Mouse (Mus musculus) layer of hippocampus, adult 8-10 months (tissue): ENCODE results near the gene Cdk14. TPM values are rescaled to one million over a fixed set of nuclear protein-coding genes. Genes with fewer than 3 reads are reported as not detected.

Experiments
- DNase-seq, 2 experiments: peaks; one replicate each; pipeline ENCODE4 v3.0.0; 2022; ENCODE audit warnings: low spot score in 2 of 2
- total RNA-seq, 4 experiments: library from RNA; stranded (reverse); gene quantifications; 2 replicates each; pipeline ENCODE4 v1.2.4; 2022

Cdk14 gene
- total RNA-seq, 4 experiments from 2014 or later = 243 to 267 (median 257) TPM

GRCm38 (mm10) chr5:5194562-5195221, 225.4 kb downstream of the Cdk14 start:
- DNase-seq = no peak

DNA sequence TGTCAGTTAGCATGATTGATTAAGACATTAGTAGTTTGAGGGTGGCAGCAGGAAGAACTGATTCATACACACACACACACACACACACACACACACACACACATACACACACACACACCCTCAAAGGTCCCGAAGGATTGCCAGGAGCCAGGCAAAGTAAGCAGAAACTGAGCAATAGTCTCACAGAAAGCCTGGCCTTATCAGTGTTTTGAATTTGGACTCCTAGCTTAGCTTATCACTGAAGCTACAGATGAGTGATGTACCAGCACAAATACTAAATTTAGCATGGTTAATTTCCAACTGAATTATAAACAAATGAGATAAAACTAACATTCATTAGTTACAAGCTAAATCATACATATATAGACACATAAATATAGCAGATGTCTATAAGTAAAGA, 230.5 kb downstream of the Cdk14 start:
- no peak for DNase-seq

- DNase-seq = no peak
These were observed 233.9 kb downstream of the Cdk14 start for GRCm38 (mm10) chr5:5185987-5186742.

DNA sequence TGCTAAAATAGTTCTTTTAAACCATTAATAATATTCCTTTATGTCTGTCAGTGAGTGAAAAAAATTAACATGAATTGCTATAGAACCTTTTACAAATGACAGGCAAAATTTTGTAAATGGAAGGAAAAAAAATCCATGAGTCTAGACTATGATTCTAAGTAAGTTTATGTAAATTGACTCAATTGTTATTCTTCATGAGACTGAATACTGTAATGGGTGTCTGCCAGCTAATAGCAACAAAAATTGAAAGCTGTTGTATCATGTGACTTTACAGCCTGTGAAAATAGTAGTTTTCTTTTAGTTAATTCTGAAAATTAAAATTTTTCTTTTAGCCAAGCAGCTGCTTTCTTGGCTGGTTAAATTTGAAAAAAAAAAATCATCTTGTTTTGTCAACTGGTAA, 234.6 kb downstream of the Cdk14 start:
- no peak for DNase-seq

DNA sequence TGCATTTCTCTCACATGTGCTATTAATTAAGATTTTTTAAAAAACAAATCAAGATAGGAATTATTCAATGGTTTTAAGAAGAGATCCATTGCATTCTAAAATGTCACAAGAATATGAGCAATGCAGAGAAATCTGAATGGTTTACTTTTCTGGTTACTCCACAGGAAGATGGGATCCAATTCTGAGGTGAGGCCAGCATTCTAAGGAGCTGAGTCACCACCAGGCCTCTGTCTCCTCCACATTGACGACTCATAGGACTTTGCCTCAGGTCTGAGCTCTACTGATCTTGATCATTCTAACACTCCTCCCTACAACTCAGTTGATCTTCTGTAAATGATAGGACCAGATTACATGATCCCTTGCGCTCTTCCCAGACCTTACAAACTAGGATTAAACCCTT, 239.4 kb downstream of the Cdk14 start:
- no peak for DNase-seq

DNA sequence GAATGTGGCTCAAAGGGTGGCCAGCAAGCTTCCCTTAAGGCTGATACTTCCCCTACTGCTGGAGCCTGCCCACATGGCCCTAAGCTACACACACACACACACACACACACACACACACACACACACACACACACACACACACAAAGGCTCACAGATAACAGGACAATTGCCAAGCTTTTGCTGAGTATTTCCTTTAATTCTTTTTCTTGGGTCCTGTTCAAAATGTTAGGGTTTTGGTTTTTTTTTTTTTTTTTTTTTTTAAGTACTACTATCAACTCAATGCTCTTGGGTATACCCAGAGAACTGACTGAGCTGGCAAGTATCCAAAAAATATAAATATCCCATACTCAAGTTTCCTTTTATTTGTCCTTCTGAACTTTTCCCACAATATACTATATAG, 239.8 kb downstream of the Cdk14 start:
- DNase-seq = no peak

GRCm38 (mm10) chr5:5176052-5176451, 244.1 kb downstream of the Cdk14 start:
- no peak for DNase-seq

GRCm38 (mm10) chr5:5175611-5176010, 244.5 kb downstream of the Cdk14 start:
- DNase-seq = no peak

- DNase-seq = no peak
These were observed 245.0 kb downstream of the Cdk14 start for GRCm38 (mm10) chr5:5175090-5175489.

DNA sequence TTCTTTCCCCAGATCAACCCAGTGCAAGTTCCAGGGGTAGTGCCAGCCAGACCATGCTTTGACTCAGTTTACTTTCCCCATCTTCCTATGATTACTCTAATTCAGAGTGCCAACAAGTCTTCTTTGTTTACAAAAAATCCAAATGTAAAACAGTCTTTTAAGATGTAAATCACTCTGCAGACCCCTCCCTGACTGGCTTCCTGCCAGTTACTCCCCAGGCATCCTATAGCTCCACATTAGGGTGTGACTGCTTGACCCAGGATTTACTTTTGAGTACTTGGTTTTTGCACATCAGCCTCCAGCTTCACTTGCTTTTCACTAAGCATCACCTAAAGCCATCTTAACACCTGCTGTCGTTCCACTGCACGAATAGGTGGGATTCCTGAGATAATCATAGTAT, 254.0 kb downstream of the Cdk14 start:
- DNase-seq = no peak

DNA sequence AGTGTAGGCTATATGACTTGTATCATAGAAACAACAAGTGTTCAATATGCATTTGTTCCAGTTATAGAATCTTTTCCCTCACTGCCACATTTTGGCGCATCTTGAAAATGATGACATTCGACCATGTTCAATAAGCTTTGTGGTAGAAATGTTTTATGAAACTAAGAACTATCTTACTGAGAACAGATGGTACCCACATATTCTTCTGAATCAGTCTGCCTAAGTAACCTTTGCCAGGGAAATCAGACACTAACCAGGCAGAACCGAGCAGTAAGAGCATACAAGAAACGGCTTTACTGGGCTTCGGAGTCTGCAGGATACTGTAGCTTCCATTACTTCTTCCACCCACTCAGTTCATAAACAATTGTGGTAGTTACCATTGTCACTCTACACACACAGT, 255.8 kb downstream of the Cdk14 start:
- peak in 1 of 2 experiments; percentile 10 for DNase-seq

DNA sequence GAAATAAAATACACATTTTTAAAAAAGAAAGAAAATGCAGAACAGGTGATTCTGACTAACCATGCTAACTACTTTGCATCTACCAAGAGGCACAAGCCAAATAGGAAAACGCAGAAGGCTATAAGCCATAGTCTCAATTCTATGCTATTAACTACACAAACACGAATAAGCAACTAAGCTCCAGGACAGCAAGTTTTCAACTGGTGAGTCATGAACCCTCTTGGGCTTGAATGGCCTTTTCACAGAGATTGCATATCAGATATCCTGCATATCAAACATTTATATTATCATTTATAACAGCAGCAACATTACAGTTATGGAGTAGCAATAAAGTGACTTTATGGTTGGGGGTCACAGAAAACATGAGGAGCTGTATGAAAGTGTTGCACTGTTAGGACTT, 256.3 kb downstream of the Cdk14 start:
- DNase-seq = no peak

DNA sequence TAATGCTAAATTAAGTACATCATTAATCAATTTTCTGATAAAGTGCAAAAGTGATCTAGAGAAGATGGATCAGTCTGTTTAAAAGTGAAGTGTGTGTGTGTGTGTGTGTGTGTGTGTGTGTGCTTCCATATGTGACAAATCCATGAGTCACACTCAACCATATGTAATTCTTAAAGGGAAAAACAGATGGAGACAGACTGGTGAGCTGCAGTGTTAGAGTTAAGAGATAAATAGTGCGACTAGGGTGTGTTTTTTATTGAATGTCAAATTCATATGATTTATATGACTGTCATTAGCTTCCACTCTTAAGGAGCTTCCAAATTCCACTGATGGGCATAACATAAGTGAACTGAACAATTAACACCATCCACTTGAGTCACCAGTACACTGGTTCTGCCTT, 260.6 kb downstream of the Cdk14 start:
- DNase-seq = no peak

DNA sequence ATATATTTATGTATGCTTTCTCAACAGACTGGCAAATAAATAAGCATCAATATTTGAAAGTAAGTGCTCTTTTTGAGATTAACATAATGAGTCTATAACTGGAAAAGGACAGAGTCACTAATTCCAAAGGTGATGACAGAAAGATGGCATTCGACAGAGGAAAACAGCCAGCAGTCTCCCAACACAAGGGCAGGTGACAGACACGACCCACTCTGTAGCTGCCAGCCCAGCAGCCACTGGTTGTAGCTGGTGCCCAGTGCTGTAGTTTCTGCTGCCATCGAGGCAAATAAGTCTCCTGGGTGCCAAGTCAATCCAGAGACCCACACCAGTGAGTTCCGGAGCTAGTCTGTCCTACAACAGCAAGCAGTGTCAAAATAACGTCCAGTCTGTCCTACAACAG, 280.3 kb downstream of the Cdk14 start:
- no peak for DNase-seq

- DNase-seq = no peak
These were observed 285.1 kb downstream of the Cdk14 start for GRCm38 (mm10) chr5:5134905-5135511.

DNA sequence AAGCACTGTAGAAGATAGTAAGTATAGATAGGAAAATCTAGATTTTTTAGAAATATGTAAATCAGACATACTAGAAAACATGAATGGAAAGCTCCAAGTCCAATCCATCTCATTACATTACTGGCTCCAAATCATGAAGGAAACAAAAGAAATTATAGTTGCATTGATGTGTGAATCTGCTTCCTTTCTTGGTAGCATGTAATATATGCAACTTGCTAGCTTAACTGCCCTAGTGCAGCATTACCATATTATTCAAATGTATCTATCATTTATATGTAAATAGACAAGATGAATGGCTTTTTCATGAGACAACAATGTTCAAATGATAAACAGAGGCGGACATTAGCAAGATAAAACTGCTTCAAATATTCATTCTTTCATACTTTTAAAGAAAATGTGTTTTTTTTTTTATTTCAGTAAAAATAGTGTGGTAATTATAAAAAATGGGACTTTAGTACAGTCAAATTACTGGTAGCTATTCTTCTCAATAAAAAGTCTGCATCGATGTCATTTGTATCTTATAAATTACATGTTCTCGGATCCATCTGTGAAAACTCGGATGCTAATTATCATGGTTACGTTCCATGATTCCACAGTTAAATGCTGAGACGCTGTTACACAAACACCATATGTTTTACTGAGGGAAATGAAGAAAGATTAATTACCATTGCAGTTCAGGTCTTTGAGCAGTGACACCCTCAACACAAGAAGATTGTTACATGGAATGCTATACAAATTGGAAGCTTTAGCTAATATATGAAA, 285.8 kb downstream of the Cdk14 start:
- DNase-seq = no peak

DNA sequence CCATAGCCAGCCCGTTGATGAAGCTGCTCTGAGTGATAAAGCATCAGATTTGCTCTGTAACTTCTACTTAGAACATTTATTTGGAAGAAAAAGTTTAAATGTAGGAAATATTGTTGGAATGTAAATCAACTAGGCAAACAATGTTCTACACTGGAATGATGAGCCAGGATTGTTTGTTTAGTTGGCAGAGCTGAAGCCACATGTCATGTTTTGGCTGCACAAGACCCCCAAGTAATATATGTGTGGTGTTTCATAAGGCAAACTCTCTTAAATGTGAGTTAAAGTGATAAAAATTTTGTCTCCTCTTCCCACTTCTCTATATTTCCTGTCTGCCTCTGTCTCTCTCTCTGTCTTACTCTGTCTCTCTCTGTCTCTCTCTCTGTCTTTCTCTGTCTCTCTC, 291.3 kb downstream of the Cdk14 start:
- DNase-seq = no peak

GRCm38 (mm10) chr5:5124645-5125044, 295.5 kb downstream of the Cdk14 start:
- DNase-seq = no peak

GRCm38 (mm10) chr5:5116775-5117522, 303.2 kb downstream of the Cdk14 start:
- DNase-seq = no peak

DNA sequence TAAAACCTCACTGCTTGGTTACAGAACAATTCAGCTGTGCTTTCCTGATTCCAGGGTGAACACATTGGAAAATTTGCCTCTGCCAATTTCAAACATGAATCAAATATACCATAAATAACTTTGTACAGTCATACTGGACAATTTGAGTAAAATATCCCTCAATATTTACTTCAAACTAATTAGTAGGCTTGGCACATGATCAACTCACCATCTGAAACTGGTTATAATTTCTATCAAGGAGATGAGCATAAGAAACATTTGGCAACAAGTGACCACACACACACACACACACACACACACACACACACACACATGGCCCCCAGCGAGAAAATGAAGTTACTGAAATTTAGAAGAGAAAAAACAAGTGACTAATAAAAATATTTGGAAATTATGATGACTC, 304.6 kb downstream of the Cdk14 start:
- DNase-seq = no peak

DNA sequence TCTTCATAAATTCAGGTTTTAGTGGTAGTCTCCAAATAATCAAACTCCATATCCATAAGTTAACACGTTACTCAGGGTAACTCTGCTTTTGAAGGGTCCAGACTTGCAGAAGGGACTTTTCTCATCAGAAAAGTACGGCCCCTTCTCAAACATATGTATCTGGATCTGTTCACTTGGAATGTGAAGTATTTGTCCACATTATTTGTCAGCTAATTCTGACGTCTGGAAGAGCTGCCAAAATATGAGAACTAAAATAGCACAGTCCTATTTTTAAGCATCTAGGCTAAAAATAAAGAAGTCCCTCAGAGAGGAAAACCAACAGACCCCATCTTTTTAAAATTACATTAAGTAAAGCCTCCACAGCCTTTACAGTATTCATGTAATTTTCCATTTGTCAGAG, 310.5 kb downstream of the Cdk14 start:
- no peak for DNase-seq
